Mouse (Mus musculus): ENCODE data around the gene 4931406P16Rik. TPM values are rescaled to one million over a fixed set of nuclear protein-coding genes. Genes with fewer than 3 reads are reported as not detected.

The 4931406P16Rik gene
- polyA plus RNA-seq, 1 experiment from 2014 or later: 22.7 TPM

DNA sequence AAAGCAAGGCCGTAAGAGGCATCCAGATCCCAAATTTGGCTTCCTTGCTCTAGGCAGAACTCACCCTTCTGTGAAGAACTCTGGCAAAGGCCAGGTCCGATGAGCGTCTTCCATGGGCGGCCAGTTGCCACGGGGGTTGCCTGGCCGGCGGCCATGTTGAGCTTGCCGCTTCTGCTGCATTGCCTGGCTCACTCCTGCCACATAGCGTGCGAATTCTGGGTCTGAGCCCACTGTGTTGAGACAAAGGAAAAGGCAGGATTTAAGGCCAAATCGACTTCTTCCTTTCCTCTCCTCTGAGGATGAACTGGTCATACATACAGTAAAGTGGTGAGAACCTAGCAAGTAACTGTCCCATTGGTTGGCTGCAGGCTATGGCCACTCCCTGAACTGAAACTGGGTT is 71.2 kb downstream of the 4931406P16Rik start:
- no peak for ATAC-seq
- H3K27ac ChIP-seq (ENCODE audit: low read length): no peak overlapping the region
- H3K4me3 ChIP-seq (ENCODE audit: low read length): no peak overlapping the region
- H3K9me3 ChIP-seq (ENCODE audit: control insufficient read depth, low read length): no peaks in the 10 kb centered on the region
- no peak overlapping the region for H3K4me2 ChIP-seq (ENCODE audit: low read depth, low read length)
- 91% methylated on average over 11 of the region's 11 CpGs for WGBS
- H3K27me3 ChIP-seq (replicated peaks; ENCODE audit: control insufficient read depth, insufficient read depth, low read length): no peaks in the 10 kb centered on the region
- H3K4me1 ChIP-seq (ENCODE audit: control insufficient read depth, insufficient read depth, low read length): no peaks in the 10 kb centered on the region
- peaks cover 20% of the 10 kb centered on the region for H3K36me3 ChIP-seq (ENCODE audit: control insufficient read depth, insufficient read depth, low read length)
- H3K9ac ChIP-seq (ENCODE audit: low read depth, low read length): no peak overlapping the region

DNA sequence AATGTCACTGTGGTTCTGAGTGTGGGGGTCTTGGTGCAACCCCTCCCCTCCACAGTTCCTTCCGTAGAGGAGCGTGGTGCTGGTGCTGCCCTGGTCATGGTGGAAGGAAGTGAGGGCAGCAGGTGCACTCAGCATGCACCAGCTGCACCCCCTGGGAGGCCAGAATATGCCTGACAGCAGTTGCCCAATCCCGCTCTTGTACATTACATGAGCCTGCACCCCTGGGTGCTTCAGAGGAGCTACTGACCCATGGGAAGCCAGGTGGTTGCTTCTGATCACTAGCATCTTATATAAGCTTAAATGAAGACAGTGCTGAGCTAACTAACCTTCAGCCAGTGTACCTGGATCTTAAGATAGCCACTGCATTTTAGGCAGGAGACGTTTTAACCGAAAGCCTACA is 75.3 kb downstream of the 4931406P16Rik start:
- Histone ChIP-seq H3K4me2 (ENCODE audit: low read depth, low read length) (no peak overlapping the region), H3K4me1 (ENCODE audit: control insufficient read depth, insufficient read depth, low read length) (peaks cover 6% of the 10 kb centered on the region; the same call in 1 of the 2 replicates), H3K9me3 (ENCODE audit: control insufficient read depth, low read length) (no peaks in the 10 kb centered on the region), H3K27me3 (replicated peaks; ENCODE audit: control insufficient read depth, insufficient read depth, low read length) (no peaks in the 10 kb centered on the region), H3K9ac (ENCODE audit: low read depth, low read length) (no peak overlapping the region), H3K4me3 (ENCODE audit: low read length) (no peak overlapping the region), H3K27ac (ENCODE audit: low read length) (no peak overlapping the region), H3K36me3 (ENCODE audit: control insufficient read depth, insufficient read depth, low read length) (peaks cover 16% of the 10 kb centered on the region)
- ATAC-seq: no peak
- WGBS: 94% methylated on average over 5 of the region's 5 CpGs

DNA sequence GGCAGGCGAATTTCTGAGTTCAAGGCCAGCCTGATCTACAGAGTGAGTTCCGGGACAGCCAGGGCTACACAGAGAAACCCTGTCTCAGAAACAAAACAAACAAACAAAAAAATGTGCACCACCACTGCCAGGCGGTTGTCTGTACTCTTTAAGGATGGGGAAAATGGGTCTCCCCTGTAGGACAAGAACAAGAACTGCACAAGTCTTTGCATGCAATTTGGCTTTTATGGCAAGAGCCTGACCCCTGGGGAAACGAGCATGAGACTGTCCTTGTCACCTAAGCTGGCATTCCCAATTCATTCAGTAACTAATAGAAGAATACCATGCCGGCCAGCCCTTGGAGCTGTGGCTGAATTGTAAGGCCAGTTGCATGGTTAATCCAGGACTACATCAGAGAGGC is 77.7 kb downstream of the 4931406P16Rik start:
- WGBS: 94% methylated on average over 5 of the region's 5 CpGs
- ATAC-seq: no peak
- H3K9ac ChIP-seq (ENCODE audit: low read depth, low read length): no peak overlapping the region
- H3K27me3 ChIP-seq (replicated peaks; ENCODE audit: control insufficient read depth, insufficient read depth, low read length): no peaks in the 10 kb centered on the region
- no peaks in the 10 kb centered on the region for H3K9me3 ChIP-seq (ENCODE audit: control insufficient read depth, low read length)
- no peak overlapping the region for H3K4me2 ChIP-seq (ENCODE audit: low read depth, low read length)
- no peak overlapping the region for H3K27ac ChIP-seq (ENCODE audit: low read length)
- peaks cover 11% of the 10 kb centered on the region for H3K36me3 ChIP-seq (ENCODE audit: control insufficient read depth, insufficient read depth, low read length)
- H3K4me1 ChIP-seq (ENCODE audit: control insufficient read depth, insufficient read depth, low read length): peaks cover 8% of the 10 kb centered on the region; the same call in 1 of the 2 replicates
- no peak overlapping the region for H3K4me3 ChIP-seq (ENCODE audit: low read length)

DNA sequence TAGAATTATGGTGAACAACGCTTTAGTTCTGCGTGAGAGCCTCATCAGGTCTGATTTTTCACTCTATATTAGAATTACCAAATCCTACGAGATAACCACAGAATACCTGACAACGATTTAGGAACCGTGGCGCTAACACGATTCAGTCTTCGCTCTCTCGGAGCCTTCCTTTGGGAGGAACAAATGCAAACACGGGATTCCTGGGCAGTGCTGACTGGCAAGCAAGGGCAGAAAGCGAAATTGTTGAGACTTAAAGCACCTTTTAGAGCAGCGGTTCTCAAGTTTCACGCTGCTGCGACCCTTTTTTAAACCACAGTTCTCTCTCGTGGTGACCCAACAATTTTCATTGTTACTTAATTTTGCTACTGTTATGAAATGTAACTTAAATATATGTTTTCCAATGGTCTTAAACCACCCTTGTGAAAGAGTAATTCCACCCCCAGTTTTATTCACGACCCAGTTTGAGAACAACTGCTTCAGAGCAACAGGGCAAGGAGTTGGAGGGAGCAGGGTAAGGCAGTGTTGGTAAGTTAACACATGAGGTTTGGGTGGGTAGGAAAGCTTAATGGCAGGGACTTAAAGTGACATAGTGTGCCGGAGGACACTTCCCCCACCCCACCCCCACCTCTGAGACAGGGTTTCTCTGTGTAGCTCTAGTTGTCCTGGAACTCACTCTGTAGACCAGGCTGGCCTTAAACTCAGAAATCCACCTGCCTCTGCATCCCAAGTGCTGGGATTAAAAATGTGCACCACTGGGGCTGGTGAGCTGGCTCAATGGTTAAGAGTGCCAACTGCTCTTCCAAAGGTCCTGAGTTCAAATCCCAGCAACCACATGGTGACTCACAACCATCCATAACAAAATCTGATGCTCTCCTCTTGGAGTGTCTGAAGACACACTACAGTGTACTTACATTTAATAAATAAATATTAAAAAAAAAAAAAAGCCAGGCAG is 78.5 kb downstream of the 4931406P16Rik start:
- peak overlapping the region; percentile 73 for H3K9ac ChIP-seq (ENCODE audit: low read depth, low read length)
- no peaks in the 10 kb centered on the region for H3K27me3 ChIP-seq (replicated peaks; ENCODE audit: control insufficient read depth, insufficient read depth, low read length)
- H3K27ac ChIP-seq (ENCODE audit: low read length): peak overlapping the region; percentile 82
- no peaks in the 10 kb centered on the region for H3K9me3 ChIP-seq (ENCODE audit: control insufficient read depth, low read length)
- peaks cover 11% of the 10 kb centered on the region for H3K36me3 ChIP-seq (ENCODE audit: control insufficient read depth, insufficient read depth, low read length)
- peaks cover 9% of the 10 kb centered on the region; the same call in 1 of the 2 replicates for H3K4me1 ChIP-seq (ENCODE audit: control insufficient read depth, insufficient read depth, low read length)
- H3K4me2 ChIP-seq (ENCODE audit: low read depth, low read length): peak overlapping the region; percentile 78
- WGBS: 2% methylated on average over 17 of the region's 17 CpGs
- ATAC-seq: no peak; the same call in 1 of the 2 replicates
- H3K4me3 ChIP-seq (ENCODE audit: low read length): peak overlapping the region; percentile 41

DNA sequence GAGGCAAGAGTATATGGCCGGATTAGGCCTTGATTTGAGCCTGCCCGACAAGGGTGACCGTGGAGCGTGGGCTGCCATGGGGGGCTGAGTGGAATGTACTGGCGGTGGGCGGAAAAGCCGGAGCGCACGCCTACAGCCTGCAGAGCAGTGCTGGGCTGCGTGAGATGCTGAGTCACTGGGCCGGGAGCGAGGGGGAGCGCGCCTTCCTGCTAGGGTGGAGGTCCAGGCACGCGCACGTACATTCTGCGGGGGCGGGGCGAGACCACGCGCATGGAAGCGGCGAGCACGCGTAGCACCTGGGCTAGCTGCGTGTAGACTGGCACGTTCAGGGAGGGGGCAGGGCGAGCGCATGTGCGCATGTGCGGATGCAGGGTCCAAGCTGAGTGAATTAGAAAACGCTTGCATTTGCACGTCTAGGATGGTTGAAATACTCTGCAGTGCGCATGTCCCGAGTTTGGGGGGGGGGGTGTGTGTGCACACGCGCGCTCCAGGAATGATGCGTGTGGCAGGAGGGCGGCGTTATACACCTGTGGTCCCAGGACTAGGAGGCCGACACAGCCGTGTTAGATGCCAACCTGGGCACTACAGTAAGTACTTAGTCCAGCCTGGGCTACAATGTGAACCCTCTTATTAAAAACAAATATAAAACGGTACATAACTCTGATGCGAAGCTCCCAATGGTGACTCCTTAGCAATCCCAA is 79.3 kb downstream of the 4931406P16Rik start:
- Histone ChIP-seq H3K9ac (ENCODE audit: low read depth, low read length) (peak overlapping the region; percentile 73), H3K36me3 (ENCODE audit: control insufficient read depth, insufficient read depth, low read length) (peaks cover 11% of the 10 kb centered on the region), H3K27me3 (replicated peaks; ENCODE audit: control insufficient read depth, insufficient read depth, low read length) (no peaks in the 10 kb centered on the region), H3K4me2 (ENCODE audit: low read depth, low read length) (peak overlapping the region; percentile 78), H3K9me3 (ENCODE audit: control insufficient read depth, low read length) (no peaks in the 10 kb centered on the region), H3K4me1 (ENCODE audit: control insufficient read depth, insufficient read depth, low read length) (peaks cover 12% of the 10 kb centered on the region; the same call in 1 of the 2 replicates), H3K4me3 (ENCODE audit: low read length) (peak overlapping the region; percentile 41), H3K27ac (ENCODE audit: low read length) (peak overlapping the region; percentile 82)
- WGBS: under 1% methylated on average over 46 of the region's 46 CpGs
- peak; percentile 92 for ATAC-seq

DNA sequence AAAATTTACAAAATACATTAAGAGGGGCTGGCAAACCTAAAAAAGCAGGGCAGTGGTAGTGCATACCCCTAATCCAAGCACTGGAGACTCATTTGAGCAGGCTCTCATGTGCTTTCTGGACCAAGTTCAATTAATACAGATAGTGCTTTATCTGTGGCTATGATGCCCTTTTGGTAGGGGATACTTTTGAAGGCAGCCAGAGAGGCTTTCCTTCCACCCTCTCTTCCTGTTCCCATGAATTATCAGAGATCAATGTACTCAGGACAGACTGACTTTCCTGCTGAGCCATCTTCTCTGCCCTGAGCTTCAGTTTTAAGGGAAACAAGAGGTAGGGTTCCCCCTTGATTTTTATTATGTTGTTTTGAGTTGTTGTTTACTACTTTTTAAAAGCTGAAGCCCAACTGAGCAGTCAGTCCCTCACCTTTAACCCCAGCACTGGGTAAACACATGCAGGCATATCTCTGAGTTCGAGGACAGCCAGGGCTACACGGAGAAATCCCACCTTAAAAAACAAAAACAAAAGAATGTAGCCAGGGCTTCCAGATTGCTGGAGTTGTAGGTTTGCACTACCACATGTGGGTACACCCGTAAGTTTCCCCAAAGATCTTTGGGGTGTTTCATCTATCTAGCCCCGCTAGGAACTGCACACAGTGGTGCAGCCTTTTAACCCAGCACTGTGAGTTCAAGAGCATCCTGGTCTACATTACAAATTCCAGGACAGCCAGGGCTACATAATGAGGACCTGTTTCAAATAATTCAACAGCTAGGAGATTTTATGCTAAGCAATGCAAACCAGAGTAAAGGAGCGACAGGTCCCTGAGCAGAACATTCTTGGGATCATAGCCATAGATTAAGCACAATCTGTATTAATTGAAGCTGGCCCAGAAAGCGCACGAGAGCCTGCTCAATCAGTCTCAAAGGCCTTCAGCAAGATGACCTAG is 80.3 kb downstream of the 4931406P16Rik start:
- Histone ChIP-seq H3K4me1 (ENCODE audit: control insufficient read depth, insufficient read depth, low read length) (peaks cover 22% of the 10 kb centered on the region), H3K4me3 (ENCODE audit: low read length) (peak overlapping the region; percentile 41), H3K27ac (ENCODE audit: low read length) (peak overlapping the region; percentile 82), H3K36me3 (ENCODE audit: control insufficient read depth, insufficient read depth, low read length) (peaks cover 7% of the 10 kb centered on the region), H3K27me3 (replicated peaks; ENCODE audit: control insufficient read depth, insufficient read depth, low read length) (no peaks in the 10 kb centered on the region), H3K9me3 (ENCODE audit: control insufficient read depth, low read length) (no peaks in the 10 kb centered on the region), H3K4me2 (ENCODE audit: low read depth, low read length) (peak overlapping the region; percentile 78), H3K9ac (ENCODE audit: low read depth, low read length) (peak overlapping the region; percentile 73)
- ATAC-seq: no peak
- 41% methylated on average over 7 of the region's 7 CpGs for WGBS

DNA sequence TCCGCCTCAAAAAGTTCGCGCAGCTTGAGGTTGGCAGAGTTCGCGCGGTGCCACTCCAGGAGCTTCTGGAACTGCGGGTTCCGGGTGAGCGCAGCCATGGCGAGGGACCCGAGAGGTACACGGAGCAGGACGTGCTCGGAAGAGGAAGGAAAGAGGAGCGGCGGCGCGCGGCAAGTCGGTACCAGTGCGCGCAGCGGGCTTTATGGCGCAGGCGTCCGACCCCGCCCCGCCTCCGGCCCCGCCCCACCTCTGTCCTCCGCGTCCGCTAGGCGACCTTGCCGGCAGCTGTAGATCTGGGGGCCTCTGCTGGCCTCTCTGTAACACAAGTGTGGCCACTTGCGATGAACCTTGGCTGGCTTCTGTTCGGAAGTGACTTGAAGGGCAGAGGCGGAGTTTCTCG is 83.2 kb downstream of the 4931406P16Rik start, which contains the start of gene Gpi1:
Gpi1 (minus strand) TSS at position 221 of the 400 bp plus-strand sequence.
- peak within 1 kb of the TSS; percentile 91 for H3K27ac ChIP-seq (ENCODE audit: low read length)
- H3K4me2 ChIP-seq (ENCODE audit: low read depth, low read length): peak within 1 kb of the TSS; percentile 87
- no peaks in the 10 kb centered on the region for H3K9me3 ChIP-seq (ENCODE audit: control insufficient read depth, low read length)
- 0% methylated on average over 37 of the region's 39 CpGs for WGBS
- H3K27me3 ChIP-seq (replicated peaks; ENCODE audit: control insufficient read depth, insufficient read depth, low read length): no peaks in the 10 kb centered on the region
- peak within 1 kb of the TSS; percentile 86 for H3K9ac ChIP-seq (ENCODE audit: low read depth, low read length)
- H3K36me3 ChIP-seq (ENCODE audit: control insufficient read depth, insufficient read depth, low read length): 0 out of 2 replicates have a peak, but pooled peaks cover 2% of the 10 kb centered on the region
- peak within 1 kb of the TSS; percentile 80 for H3K4me3 ChIP-seq (ENCODE audit: low read length)
- peak; percentile 64 for ATAC-seq
- H3K4me1 ChIP-seq (ENCODE audit: control insufficient read depth, insufficient read depth, low read length): peaks cover 39% of the 10 kb centered on the region

DNA sequence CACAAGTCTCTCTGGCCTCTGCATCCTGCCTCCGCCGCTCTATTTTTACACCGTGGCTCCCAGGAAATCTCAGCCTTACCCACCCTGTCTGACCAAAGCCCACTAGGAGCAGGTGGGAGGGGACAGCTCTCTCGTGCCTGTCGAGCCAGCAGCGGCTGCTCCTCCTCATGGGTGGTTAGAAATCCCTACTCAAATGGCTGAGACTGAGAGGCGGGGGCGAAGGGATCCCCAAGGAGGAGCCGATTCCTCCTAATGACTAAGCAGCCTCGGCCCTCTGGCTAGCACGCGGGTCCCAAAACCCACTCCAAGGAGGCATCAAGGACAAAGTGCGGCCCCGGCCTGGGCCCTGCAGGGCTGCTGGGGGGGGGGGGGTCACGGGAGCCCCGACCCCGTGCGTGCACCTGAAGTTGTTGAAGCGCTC is 83.7 kb downstream of the 4931406P16Rik start:
- 0% methylated on average over 19 of the region's 19 CpGs for WGBS
- H3K27ac ChIP-seq (ENCODE audit: low read length): peak overlapping the region; percentile 91
- H3K36me3 ChIP-seq (ENCODE audit: control insufficient read depth, insufficient read depth, low read length): 0 out of 2 replicates have a peak, but pooled peaks cover 4% of the 10 kb centered on the region
- peak overlapping the region; percentile 87 for H3K4me2 ChIP-seq (ENCODE audit: low read depth, low read length)
- peaks cover 39% of the 10 kb centered on the region for H3K4me1 ChIP-seq (ENCODE audit: control insufficient read depth, insufficient read depth, low read length)
- peak overlapping the region; percentile 86 for H3K9ac ChIP-seq (ENCODE audit: low read depth, low read length)
- H3K9me3 ChIP-seq (ENCODE audit: control insufficient read depth, low read length): no peaks in the 10 kb centered on the region
- ATAC-seq: peak; percentile 19
- H3K27me3 ChIP-seq (replicated peaks; ENCODE audit: control insufficient read depth, insufficient read depth, low read length): no peaks in the 10 kb centered on the region
- H3K4me3 ChIP-seq (ENCODE audit: low read length): peak overlapping the region; percentile 80

Data from intestine, embryonic 16.5 days (tissue).